Mouse (Mus musculus) spleen, adult 10 weeks (tissue): ENCODE measurements around the gene Rbbp8nl. TPM values are rescaled to one million over a fixed set of nuclear protein-coding genes. Genes with fewer than 3 reads are reported as not detected.

Source experiments
- polyA plus RNA-seq: library from polyadenylated mRNA; stranded (reverse); fragments of 350-450 nt; fragmentation: Illumina TruSeq; extraction: RNeasy Lipid Tissue Mini Kit (QIAGEN cat#74804); gene quantifications from one replicate; pipeline ENCODE4 v1.2.3, GENCODE M21; 2015; ENCODE audit warnings: low replicate concordance; ENCODE audit not compliant: insufficient read depth

Gene Rbbp8nl
- not detected for polyA plus RNA-seq

GRCm38 (mm10) chr2:180289440-180290108, at the start of gene Rbbp8nl:
Gene Rbbp8nl (minus strand): TSS chr2:180289879.

GRCm38 (mm10) chr2:180334551-180334986, 44.9 kb upstream of the Rbbp8nl start, which contains the start of gene Gata5:
Gene Gata5 (minus strand): TSS chr2:180334699.

GRCm38 (mm10) chr2:180273394-180274244, 16.1 kb downstream of the Rbbp8nl start, which contains the start of gene Cables2:
Gene Cables2 (minus strand): TSS chr2:180273496.

DNA sequence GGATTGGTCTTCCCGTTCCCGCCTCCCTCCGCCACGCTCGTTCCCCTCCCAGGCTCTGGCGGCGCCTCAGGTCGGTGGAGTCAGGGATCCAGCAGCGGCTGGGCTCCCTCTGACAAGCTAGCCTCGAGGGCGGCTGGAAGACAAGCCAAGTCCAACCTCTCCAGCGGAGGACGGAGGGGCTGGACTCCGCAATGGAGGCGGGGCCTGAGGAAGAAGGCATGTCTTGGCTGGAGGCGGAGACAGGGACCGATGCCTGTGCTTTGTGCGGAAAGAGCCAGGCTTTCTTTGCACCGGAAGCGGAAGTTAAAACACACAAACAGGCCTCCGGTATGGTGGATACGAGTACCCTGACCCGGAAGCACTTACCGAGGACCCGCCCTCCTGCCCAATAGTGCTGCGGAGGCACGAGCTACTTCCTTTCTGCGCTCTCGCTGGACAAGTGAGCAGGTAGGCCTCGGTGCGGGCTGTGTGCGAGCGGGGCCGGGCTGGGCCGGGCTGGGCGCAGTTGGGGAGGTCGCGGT, 32.6 kb downstream of the Rbbp8nl start, which contains the start of gene Rps21:
Gene Rps21, plus strand, starts transcription at position 377 of the 521 bp plus-strand sequence.

Other genes starting within 250 kb of the Rbbp8nl start
- 201 TPM for gene Psma7, start 247.4 kb downstream of the Rbbp8nl start, polyA plus RNA-seq
- gene Ss18l1, start 247.4 kb downstream of the Rbbp8nl start, polyA plus RNA-seq: 7.9 TPM
- gene Mtg2, start 219.3 kb downstream of the Rbbp8nl start, polyA plus RNA-seq: 17.9 TPM
- gene Hrh3, start 185.4 kb downstream of the Rbbp8nl start, polyA plus RNA-seq: not detected
- gene Osbpl2, start 170.6 kb downstream of the Rbbp8nl start, polyA plus RNA-seq: 30.4 TPM
- gene Adrm1, start 118.4 kb downstream of the Rbbp8nl start, polyA plus RNA-seq: 43.0 TPM
- gene Lama5, start 64.0 kb downstream of the Rbbp8nl start, polyA plus RNA-seq: 2.7 TPM
- 1,124 TPM for gene Rps21, start 32.5 kb downstream of the Rbbp8nl start, polyA plus RNA-seq
- gene Cables2, start 16.4 kb downstream of the Rbbp8nl start, polyA plus RNA-seq: 47.4 TPM
- not detected for gene Gata5, start 44.8 kb upstream of the Rbbp8nl start, polyA plus RNA-seq
- gene Slco4a1, start 166.4 kb upstream of the Rbbp8nl start, polyA plus RNA-seq: 2.9 TPM
- gene Ntsr1, start 210.1 kb upstream of the Rbbp8nl start, polyA plus RNA-seq: not detected